In genomic region chr4:62150811-62151210, GRCm38 (mm10) we compare ENCODE assay signal across 26 mouse cellular contexts. TPM values are rescaled to one million over a fixed set of nuclear protein-coding genes. Genes with fewer than 3 reads are reported as not detected.
"Had no signal": no experiment of that assay in that cellular context is flagged by ENCODE, and none has a peak within 500 bp of the region (broad histone marks: within the 10 kb centered on the region; RNA-seq: fewer than 3 reads in every experiment).

Gene Mup21 (minus strand): TSS chr4:62150863.

- H3K27ac ChIP-seq: midbrain, embryonic 10.5 days; midbrain, embryonic 12.5 days; neural tube, embryonic 13.5 days; neural tube, embryonic 15.5 days had no signal

- H3K4me1 ChIP-seq: midbrain, embryonic 10.5 days; midbrain, embryonic 12.5 days; neural tube, embryonic 13.5 days; neural tube, embryonic 15.5 days had no signal

- H3K9me3 ChIP-seq: neural tube, embryonic 13.5 days had no signal

- H3K27me3 ChIP-seq: midbrain, embryonic 12.5 days; neural tube, embryonic 13.5 days; neural tube, embryonic 15.5 days had no signal

- H3K4me3 ChIP-seq: midbrain, embryonic 10.5 days; midbrain, embryonic 12.5 days; myocyte; neural tube, embryonic 13.5 days; neural tube, embryonic 15.5 days had no signal

- H3K9ac ChIP-seq: lung, embryonic 14.5 days; midbrain, embryonic 12.5 days; neural tube, embryonic 13.5 days; neural tube, embryonic 15.5 days had no signal

- ATAC-seq: midbrain, embryonic 16.5 days had no signal

- H3K4me2 ChIP-seq: lung, embryonic 14.5 days; midbrain, embryonic 12.5 days; neural tube, embryonic 13.5 days; neural tube, embryonic 15.5 days had no signal

- DNase-seq: lung, adult 18-20 months; lung, embryonic 14.5 days; lung, postnatal 10 days; lung, postnatal 4 days; midbrain, embryonic 14.5 days; retina, postnatal 1 day; right cerebral cortex, adult 18-20 months; right cerebral cortex, postnatal 25 days; right cerebral cortex, postnatal 4 days; thymus, adult 18-20 months; thymus, postnatal 14 days; thymus, postnatal 36 days had no signal

- H3K36me3 ChIP-seq: midbrain, embryonic 10.5 days; midbrain, embryonic 12.5 days; neural tube, embryonic 13.5 days; neural tube, embryonic 15.5 days had no signal

RNA-seq across cellular contexts. Expression of gene Mup21, which starts in this region (rescaled TPM):
- total RNA-seq: megakaryocyte, adult 5-6 weeks; megakaryocyte-erythroid progenitor cell, adult 5-6 weeks had no signal
- polyA plus RNA-seq: lung, embryonic 14.5 days; lung, embryonic 16.5 days; midbrain, embryonic 10.5 days; midbrain, embryonic 12.5 days; midbrain, embryonic 14.5 days; midbrain, embryonic 16.5 days; myocyte; neural tube, embryonic 11.5 days; neural tube, embryonic 13.5 days; neural tube, embryonic 15.5 days; spleen, adult 2 months; stomach, embryonic 14.5 days; stomach, embryonic 16.5 days; thymus, postnatal 0 days had no signal
